Mouse (Mus musculus) lung, adult 2 months (tissue): ENCODE measurements around the gene Mff.

ENCODE experiments used
- CTCF ChIP-seq: fragments of 200-500 bp; IDR thresholded peaks from 2 replicates; pipeline ENCODE4 v1.5.1; 2011; ENCODE audit warnings: mild to moderate bottlenecking, low read length, control low read depth; ENCODE audit not compliant: insufficient read depth
- POLR2A ChIP-seq: fragments of 200-500 bp; IDR thresholded peaks from 2 replicates; pipeline ENCODE4 v1.6.1; 2011; ENCODE audit warnings: low read depth, mild to moderate bottlenecking, control low read depth, low read length, borderline replicate concordance; ENCODE audit errors: extremely low read depth

GRCm38 (mm10) chr1:82795211-82795610 is 70.5 kb downstream of the Mff start:
- TF ChIP-seq POLR2A: no peak
- no peak for TF ChIP-seq CTCF
